Comparison of ENCODE assay signal across 9 mouse cellular contexts in the genomic region with DNA sequence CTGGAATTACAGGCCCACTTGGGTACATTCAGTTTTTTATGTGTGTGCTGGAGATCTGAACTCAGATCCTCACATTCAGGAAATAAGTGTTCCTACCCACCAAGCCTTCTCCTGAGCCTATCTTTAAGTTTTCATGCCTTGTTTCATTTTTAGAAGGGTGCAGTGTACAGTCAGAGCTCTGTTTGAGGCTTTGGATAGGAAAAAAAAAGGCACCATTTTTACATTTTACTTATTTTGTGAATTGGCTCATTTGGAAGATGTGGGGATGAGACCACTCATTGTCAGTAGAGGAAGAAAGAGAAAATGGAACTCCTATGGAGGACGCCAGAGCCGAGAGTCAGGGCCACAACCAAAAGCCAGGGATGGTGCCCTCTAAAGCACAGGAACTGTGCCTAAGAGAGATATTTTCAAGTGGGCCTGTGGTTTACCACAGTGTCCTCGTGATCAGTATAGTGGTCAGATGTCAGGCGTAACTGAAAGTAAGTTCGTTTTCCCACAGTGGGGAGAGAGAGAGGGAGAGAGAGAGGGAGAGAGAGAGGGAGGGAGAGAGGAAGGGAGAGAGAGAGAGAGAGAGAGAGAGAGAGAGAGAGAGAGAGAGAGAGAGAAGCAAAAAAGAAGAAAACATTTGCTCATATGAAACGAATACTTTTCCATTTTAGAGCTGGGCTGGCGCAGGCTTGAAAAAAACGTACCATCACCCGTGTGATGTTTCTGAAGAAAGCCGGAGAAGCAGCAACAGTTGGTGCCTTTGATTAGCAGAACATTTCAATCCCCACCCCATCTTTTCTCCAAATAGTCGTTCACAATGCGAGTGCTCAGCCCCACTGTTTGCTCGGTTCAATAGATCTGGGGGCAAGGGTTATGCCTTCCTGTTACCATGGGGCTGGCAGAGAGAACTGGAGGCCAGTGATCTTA.
A peak's percentile ranks its signal among the peaks of the same experiment; 100 is the strongest.
DNase-seq lines count a peak whose midpoint lies in the region; ATAC-seq and TF ChIP-seq lines count a peak whose summit lies in the region.
"Had no signal": no experiment of that assay in that cellular context is flagged by ENCODE, and none has a peak within 500 bp of the region (broad histone marks: within the 10 kb centered on the region; RNA-seq: fewer than 3 reads in every experiment).

No protein-coding gene starts in this region.

- H3K36me3 ChIP-seq in liver, embryonic 15.5 days (replicated peaks): no peaks in the 10 kb centered on the region
- no peaks in the 10 kb centered on the region for H3K36me3 ChIP-seq in splenic B cell, adult 2 months (ENCODE audit: control insufficient read depth, insufficient read depth, low read length, poor library complexity, severe bottlenecking)
- H3K36me3 ChIP-seq in forebrain, postnatal 0 days (ENCODE audit: insufficient read depth): no peaks in the 10 kb centered on the region
- H3K36me3 ChIP-seq: stomach, embryonic 15.5 days had no signal

- no peak overlapping the region for H3K9ac ChIP-seq in liver, embryonic 15.5 days
- H3K9ac ChIP-seq in forebrain, postnatal 0 days: no peak overlapping the region
- H3K9ac ChIP-seq: stomach, embryonic 15.5 days had no signal

- no peaks in the 10 kb centered on the region for H3K9me3 ChIP-seq in liver, embryonic 15.5 days (replicated peaks)
- no peaks in the 10 kb centered on the region for H3K9me3 ChIP-seq in forebrain, postnatal 0 days (ENCODE audit: low read length)
- H3K9me3 ChIP-seq: stomach, embryonic 15.5 days had no signal

- WGBS in bone marrow, adult 2 months: under 1% methylated on average over 13 of the region's 13 CpGs
- 6% methylated on average over 13 of the region's 13 CpGs for WGBS in liver, embryonic 15.5 days (ENCODE audit: insufficient replicate concordance)
- WGBS in forebrain, postnatal 0 days: 43% methylated on average over 13 of the region's 13 CpGs

- peak overlapping the region; percentile 41 for H3K4me2 ChIP-seq in liver, embryonic 15.5 days
- no peak overlapping the region for H3K4me2 ChIP-seq in forebrain, postnatal 0 days (ENCODE audit: low read depth)
- H3K4me2 ChIP-seq: stomach, embryonic 15.5 days had no signal

- H3K27ac ChIP-seq in bone marrow, adult 2 months (ENCODE audit: control insufficient read depth, insufficient read depth, low read depth, low read length, poor library complexity): peak overlapping the region; percentile 17; the same call in 1 of the 2 replicates
- H3K27ac ChIP-seq in liver, embryonic 15.5 days (replicated peaks): no peak overlapping the region
- H3K27ac ChIP-seq in forebrain, postnatal 0 days (ENCODE audit: low read depth, low read length): no peak overlapping the region
- H3K27ac ChIP-seq: stomach, embryonic 15.5 days had no signal

- DNase-seq in lung, adult 18-20 months: peak; percentile 40 to 54
- no peak for DNase-seq in lung, postnatal 14 days
- DNase-seq in splenic B cell, adult 2 months (ENCODE audit: low read depth, low spot score): peak; percentile 78
- no peak for DNase-seq in layer of hippocampus, adult 8-10 months (ENCODE audit: low spot score in 2 of 2)
- DNase-seq in kidney, postnatal 10 days: no peak
- DNase-seq in forebrain, postnatal 0 days: no peak

- H3K27me3 ChIP-seq in liver, embryonic 15.5 days: no peaks in the 10 kb centered on the region
- H3K27me3 ChIP-seq in splenic B cell, adult 2 months (ENCODE audit: control insufficient read depth, insufficient read depth, low read length, poor library complexity, severe bottlenecking): no peaks in the 10 kb centered on the region
- H3K27me3 ChIP-seq in forebrain, postnatal 0 days (ENCODE audit: insufficient read depth, low read length): no peaks in the 10 kb centered on the region
- H3K27me3 ChIP-seq: stomach, embryonic 15.5 days had no signal

- peak; percentile 47 for ATAC-seq in liver, embryonic 15.5 days (ENCODE audit: insufficient read depth)
- ATAC-seq in forebrain, postnatal 0 days: no peak

- TF ChIP-seq POLR2A in bone marrow, adult 2 months (IDR thresholded peaks at IDR 0.05; ENCODE audit: borderline replicate concordance, control insufficient read depth, low read depth, low read length): no peak

- peak overlapping the region; percentile 19 for H3K4me3 ChIP-seq in bone marrow, adult 2 months (replicated peaks; ENCODE audit: control insufficient read depth, low read depth, low read length)
- peak overlapping the region; percentile 22; the same call in 1 of the 2 replicates for H3K4me3 ChIP-seq in liver, embryonic 15.5 days (replicated peaks)
- H3K4me3 ChIP-seq in forebrain, postnatal 0 days (ENCODE audit: low read depth, low read length): no peak overlapping the region
- H3K4me3 ChIP-seq: stomach, embryonic 15.5 days had no signal

- H3K4me1 ChIP-seq in bone marrow, adult 2 months (ENCODE audit: control insufficient read depth, insufficient read depth, low read length): peaks cover 4% of the 10 kb centered on the region; the same call in 1 of the 2 replicates
- H3K4me1 ChIP-seq in liver, embryonic 15.5 days (replicated peaks): peaks cover 22% of the 10 kb centered on the region
- H3K4me1 ChIP-seq in forebrain, postnatal 0 days (ENCODE audit: insufficient read depth): no peaks in the 10 kb centered on the region

- TF ChIP-seq CTCF in bone marrow, adult 2 months (IDR thresholded peaks at IDR 0.05; ENCODE audit: control insufficient read depth, insufficient read depth, low read length): no peak
- no peak for TF ChIP-seq CTCF in forebrain, postnatal 0 days (IDR thresholded peaks at IDR 0.05; ENCODE audit: low read depth)

Comparison
In these comparisons a context has a peak if more than half of its experiments do, and no peak if none do; other contexts are left out.
1. DNase-seq: peak in lung, adult 18-20 months (2 of 2) and splenic B cell, adult 2 months (single experiment); none in lung, postnatal 14 days (single experiment), layer of hippocampus, adult 8-10 months (0 of 2), kidney, postnatal 10 days (single experiment) and forebrain, postnatal 0 days (single experiment).